Mouse (Mus musculus) WW6 (cell line): ENCODE data around the gene Tmbim1.
"Not testable (repeated sequence)": the region's sequence is repeated elsewhere in the genome, so short reads cannot be mapped to it uniquely, and the experiment has no call there.

Experiments used
- DNase-seq: peaks from one replicate; pipeline ENCODE4 v3.0.0-alpha.2; 2013; ENCODE audit warnings: low read depth, low spot score

Tmbim1 gene

DNA sequence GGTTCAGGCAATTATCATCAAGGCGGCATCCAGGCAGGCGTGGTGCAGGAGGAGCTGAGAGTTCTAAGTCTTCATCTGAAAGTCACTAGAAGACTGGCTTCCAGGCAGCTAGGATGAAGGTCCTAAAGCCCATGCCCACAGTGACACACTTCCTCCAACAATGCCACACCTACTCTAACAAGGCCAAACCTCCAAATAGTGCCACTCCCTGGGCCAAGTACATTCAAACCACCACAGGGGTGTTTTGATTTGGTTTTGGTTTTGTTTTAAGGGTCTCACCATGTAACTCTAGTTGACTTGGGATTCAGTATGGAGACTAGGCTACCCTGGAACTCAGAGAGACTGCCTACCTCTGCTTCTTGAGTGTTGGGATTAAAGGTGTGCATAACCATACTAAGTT is at the start of gene Tmbim1:
Tmbim1 (minus strand) TSS at position 101 of the 400 bp plus-strand sequence.
- no peak for DNase-seq

DNA sequence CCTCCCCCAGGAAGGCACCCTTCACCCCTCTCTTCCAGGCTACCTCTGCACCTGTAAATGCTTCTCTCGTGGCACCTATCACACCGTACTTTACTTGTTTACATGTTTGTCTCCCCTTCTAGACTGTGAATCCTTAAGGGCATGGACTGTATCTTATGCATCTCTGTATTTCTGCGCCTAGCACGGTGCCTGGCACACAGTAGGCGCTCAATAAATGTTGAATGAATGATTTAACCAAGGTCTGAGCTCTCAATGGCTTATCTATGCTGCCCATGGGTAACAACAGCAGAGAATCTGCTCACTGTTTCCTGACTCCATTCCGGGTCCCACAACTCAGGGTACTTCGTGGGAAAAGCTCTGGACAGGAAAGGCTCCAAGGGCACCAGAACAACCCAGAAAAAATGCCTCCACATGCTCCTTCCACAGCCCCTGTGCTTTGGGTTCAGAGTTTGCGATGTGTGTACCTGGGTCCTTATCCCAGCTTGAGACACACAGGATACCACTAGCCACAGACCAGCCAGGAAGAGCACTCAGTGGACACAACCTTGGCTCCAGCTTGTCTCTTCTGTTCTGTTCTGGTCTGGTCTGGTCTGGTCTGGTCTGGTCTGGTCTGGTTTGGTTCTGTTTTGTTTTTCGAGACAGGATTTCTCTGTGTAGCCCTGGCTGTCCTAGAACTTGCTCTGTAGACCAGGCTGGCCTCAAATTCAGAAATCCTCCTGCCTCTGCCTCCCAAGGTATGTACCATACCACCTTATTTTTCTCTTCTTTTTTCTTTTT is 48.2 kb upstream of the Tmbim1 start:
- no peak for DNase-seq

DNA sequence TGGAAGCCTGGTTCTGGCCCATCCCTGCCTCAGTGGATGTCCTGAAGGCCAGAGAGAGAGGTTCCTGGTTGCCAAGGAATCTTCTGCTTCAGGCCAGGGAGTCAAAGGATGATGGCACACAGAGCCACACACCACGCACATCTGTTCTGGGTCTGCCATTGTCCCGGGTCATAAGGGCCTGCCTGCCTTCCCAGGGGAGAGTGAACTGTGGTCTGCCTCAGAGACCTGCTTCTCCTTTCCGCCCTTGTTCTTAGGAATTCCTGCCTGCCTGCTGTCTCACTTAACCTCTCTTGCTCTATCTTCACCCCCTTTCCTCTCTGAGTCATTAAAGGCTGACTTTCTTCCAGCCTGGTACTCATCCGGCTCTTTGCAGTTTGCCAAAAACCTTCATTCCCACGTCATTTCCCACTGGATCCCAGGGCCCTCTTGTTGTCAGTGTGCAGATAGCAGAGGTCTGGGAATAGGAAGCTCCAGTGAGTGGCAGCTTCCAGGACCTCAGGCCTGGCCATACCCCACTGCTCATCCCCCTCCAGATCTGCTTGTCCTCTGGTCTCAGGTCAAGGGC is 47.2 kb upstream of the Tmbim1 start:
- DNase-seq, result no peak

DNA sequence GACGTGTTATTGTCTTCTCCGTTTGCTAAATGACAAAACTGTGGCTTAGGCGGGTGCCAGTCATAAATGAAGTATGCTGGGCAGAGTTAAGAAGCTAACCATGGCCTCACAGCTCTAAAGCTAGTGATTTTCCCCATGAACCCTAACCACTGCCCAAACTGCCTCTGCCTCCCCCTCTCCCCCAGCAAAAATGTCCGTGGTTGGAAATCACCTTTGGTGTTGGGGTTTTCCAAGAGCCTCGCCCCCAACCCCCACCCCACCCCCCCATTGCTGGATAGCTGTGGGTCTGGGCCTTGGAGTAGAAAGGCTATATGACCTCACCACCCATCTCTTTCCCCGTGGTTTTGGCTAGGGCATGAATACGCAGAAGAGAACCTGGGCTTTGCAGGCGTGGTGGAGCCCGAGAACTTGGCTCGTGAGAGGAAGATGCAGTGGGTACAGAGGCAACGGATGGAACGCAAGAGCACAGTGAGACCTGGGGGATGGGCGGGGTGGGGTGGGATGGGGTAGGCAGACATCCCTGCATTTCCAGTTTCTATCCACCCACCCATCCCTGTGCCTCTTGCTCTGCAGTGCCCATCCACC is 45.9 kb upstream of the Tmbim1 start:
- DNase-seq, result no peak

- no peak for DNase-seq
Measured at GRCm38 (mm10) chr1:74344163-74344916, 38.9 kb upstream of the Tmbim1 start.

DNA sequence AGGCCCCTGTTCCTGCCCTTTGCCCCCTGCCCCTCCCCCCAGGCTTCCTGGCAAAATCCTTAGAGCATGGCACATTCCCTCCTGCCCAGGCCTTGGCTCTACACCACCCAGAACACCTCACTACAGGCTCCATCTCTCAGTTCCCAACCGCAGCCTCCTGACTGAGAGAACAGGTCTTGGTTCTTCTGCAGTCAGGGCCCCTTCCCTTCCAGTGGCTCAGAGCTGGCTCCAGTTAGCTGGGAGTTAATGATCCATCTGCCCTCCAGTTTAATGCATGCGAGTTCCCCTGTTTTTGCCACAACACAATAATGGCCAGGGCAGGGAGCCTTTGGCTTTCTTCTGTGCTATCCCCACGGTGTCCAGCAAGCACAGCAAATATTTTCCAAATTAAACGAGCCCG is 37.7 kb upstream of the Tmbim1 start:
- DNase-seq, result no peak

DNA sequence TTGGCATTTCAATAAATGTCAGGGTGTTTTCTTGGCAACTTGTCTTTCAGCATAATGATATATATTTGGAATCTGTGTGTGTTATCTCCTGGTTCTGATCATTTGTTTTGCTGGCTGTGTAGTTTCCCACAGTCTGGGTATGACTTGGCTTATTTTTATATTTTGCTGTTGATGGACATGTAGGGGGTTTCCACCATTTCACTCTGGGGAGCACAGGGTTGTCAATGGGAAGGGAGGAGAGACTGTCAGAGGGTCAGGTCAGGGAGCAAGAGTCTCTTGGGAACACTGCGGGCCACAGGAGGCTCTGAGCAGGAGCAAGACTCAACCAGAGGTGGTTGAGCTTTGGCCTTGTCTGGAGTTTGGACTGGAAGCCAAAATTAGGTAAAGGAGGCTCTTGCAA is 36.9 kb upstream of the Tmbim1 start:
- no peak for DNase-seq

DNA sequence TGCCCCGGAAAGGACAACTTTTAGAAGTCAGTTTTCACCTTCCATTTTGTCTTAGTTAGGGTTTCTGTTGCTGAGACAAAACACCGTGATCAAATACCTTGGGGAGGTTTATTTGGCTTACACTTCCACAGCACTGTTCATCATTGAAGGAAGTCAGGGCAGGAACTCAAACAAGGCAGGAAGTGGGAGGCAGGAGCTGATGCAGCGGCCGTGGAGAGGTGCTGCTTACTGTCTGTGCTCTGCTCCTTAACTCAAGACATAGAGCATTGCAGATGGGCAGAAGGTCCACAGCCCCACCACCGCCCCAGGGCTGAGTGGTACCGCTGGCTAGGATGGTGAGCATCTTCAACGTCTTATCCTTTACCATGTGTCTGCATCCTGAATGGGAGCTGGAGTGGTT is 36.5 kb upstream of the Tmbim1 start:
- DNase-seq, result no peak

DNA sequence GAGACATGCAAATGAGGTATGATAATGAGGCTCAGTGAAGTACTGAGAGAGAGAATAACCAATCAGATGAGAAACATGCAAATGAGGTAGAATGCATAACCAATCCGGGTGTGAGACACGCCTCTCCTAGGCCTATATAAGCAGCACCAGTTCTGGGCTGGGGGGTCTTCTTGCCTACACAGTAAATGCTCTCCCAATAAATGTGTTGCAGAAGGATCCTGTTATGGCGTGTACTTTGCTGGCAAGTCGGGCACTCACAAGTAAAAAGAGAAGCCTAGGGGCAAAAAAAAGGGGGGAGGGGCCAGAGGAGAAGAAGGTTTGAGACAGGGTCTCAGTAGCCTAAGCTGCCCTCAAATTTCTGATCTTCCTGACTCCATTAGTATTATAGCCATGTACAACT is 35.6 kb upstream of the Tmbim1 start:
- not testable (repeated sequence) for DNase-seq

GRCm38 (mm10) chr1:74340361-74340764 is 34.9 kb upstream of the Tmbim1 start:
- no peak for DNase-seq

- DNase-seq, result no peak
Measured at GRCm38 (mm10) chr1:74339917-74340316, 34.5 kb upstream of the Tmbim1 start.

- DNase-seq, result no peak
Measured at GRCm38 (mm10) chr1:74338626-74339025, 33.2 kb upstream of the Tmbim1 start.

- DNase-seq, result no peak
Measured at GRCm38 (mm10) chr1:74338013-74338412, 32.6 kb upstream of the Tmbim1 start.

DNA sequence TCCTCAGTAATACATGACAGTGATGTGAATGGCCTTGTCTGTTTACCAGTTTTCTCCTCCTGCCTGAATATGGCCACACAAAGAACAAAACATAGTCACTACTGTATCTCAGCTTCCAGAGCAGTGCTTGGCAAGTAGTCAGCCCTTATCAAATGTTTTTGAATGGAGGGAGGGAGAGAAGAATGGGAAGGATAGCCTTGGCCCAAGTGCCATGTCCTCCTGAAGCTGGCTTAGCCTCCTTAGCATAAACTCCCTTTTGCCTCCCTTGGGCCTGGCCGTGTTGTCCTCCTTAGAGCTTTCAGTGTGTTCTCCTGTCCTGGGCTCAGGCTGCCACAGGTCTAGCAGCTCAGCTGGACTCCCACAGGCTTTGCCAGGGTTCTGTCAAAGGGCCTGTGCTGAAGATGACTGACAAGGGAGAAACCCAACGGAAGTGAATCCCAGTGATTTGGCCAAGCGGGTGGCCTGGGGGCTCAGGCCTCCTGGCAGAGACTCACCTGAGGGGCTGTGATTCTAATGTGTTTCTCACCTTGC is 31.9 kb upstream of the Tmbim1 start:
- DNase-seq, result no peak

DNA sequence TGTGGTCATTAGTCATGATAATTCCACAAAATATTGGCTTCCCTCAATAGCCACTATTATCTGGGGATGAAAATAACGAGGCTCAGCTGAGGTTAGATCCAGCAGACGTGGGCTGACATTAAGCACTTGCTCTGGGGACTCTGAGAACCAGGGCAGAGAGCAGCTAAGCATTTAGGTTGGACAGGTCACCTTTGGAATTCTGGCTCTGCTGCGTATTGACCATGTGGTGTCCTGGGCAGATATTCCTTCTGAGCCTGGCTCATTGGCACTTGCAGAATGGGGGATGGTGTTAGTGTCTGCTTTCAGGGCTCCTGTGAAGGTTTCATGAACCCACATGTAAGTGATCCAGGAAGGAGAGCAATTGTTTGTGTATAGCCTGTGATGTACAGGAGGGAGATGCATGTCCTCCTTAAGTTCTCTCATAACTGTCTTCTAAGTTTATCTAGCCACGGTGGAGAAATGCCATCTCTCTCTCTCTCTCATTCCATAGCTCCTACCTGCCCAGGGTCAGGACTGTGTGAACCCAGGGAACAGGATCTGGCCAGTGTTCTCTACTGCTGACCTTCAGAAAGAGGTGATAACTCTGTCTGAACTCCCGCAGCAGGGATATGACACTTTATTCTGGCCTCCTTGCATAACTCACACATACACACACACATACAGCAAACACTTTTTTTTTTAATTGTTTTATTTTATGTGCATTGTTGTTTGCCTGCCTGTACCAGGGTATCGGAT is 30.2 kb upstream of the Tmbim1 start:
- DNase-seq, result no peak

DNA sequence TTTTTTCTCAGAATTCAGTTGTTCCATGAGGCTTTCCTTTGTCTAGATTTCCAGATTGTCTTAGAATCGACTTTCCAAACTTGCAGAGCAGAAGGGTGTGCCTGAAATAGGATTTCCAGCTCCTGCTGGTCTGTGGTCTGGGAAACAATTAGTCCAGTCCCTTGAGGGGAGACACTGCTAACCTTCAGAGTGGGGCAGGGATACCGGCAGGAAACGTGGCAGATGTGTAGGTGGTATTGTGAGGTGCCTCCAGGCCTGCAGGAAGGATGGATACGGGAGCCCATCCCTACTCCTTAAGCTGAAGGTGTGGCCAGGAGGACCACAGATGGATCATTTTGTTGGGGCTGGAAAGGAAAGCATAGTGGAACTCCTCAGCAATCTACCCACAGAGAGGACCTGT is 29.6 kb upstream of the Tmbim1 start:
- no peak for DNase-seq

- no peak for DNase-seq
Measured at GRCm38 (mm10) chr1:74334607-74335006, 29.2 kb upstream of the Tmbim1 start.

DNA sequence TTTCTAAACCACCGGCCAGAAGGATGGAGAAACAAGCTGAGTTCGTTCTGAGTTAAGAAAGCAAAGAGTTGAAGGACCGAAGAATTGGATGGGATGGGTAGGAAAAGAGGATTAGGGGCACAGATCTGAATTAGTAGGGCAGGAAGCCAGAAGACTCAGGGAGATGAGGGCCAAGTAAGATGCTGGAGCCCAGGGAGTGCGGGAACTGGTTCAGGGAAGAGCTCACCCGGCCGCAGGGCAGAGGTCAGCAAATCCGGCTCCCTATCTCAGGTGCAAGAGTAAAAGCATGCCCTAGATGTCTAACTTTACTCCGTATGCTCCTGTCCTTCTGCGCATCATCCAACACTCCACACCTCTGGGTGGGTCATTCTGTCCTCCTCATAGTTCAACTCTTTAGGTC is 27.5 kb upstream of the Tmbim1 start:
- no peak for DNase-seq

DNA sequence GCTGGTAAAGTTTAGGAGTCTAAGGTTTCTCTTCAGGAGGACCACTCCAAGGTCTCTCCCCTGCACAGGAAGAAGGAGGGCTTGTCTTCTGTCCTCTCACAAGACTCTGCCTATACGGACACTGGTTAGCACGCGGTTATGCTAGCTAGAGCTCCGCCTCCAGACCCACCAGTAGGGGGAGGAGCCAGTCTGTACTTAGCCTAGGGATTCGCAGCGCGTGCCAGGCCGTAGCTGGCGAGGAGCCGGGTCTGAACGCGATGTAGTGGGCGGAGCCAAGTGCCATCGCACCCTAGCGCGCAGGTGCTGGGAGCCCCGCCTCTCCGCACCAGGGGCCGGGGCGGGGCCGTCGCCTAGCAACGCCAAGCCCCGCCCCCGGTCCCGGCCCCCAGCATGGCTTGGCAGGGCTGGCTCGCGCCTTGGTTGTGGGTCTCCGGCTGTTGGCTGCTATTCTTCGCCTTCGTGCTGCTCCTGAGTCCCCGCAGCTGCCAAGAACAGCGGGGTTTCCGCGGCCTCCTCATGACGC is 26.9 kb upstream of the Tmbim1 start:
- peak; percentile 91 for DNase-seq

DNA sequence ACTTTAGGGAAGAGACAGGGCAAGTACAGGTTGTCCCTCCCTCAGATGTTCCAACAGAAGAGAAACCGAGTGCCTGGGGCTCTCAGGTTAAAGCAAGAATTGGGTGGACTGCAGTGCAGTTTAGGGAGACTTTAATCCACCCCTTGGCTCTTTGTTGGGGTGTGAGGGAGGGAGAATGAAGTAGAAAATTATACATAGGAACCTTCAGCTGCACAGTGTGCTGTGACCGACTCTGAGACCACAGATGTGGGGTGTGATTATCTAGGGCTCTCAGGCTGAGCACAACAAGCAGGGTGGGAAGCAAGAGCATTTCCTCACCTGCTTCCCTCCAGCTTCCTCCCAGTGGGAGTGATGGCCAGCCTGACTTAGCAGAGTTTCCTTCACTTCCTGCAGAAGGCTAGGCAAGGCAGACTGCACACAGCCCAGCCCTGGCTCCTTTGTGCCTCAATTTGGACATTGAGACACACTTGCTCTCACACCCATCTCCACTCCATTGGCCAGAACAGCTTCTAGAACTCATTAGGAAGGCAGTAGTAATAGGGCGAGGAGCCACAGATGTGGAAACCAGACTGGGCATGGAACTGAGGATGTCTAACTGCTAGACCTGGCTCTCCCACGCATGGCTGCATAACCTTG is 25.7 kb upstream of the Tmbim1 start:
- DNase-seq, result no peak
